Mouse (Mus musculus) liver, embryonic 11.5 days (tissue): ENCODE measurements around the gene Hist1h3g. TPM values are rescaled to one million over a fixed set of nuclear protein-coding genes. Genes with fewer than 3 reads are reported as not detected.
A peak's percentile ranks its signal among the peaks of the same experiment; 100 is the strongest.
"Not testable (repeated sequence)": the region's sequence is repeated elsewhere in the genome, so short reads cannot be mapped to it uniquely, and the experiment has no call there.

Source experiments
- ATAC-seq: fragments of 200-750 bp; cut with Nextera tagmentation; replicated peaks from 2 replicates; pipeline ENCODE4 v1.8.0; 2017; ENCODE audit warnings: moderate number of reproducible peaks, mild to moderate bottlenecking, moderate TSS enrichment, moderate library complexity; ENCODE audit not compliant: low FRiP score
- DNase-seq: peaks from one replicate; pipeline ENCODE4 v3.0.0-alpha.2; 2017; ENCODE audit warnings: low spot score
- H3K27ac ChIP-seq: fragments of 300-500 bp; sonication (generic); 2 replicates; pipeline ENCODE4 v1.5.1; 2014; ENCODE audit warnings: mild to moderate bottlenecking, low read depth, low read length, control low read depth
- H3K27me3 ChIP-seq: fragments of 300-500 bp; sonication (generic); replicated peaks from 2 replicates; pipeline ENCODE4 v1.6.1; 2014; ENCODE audit warnings: low read length, mixed read lengths; ENCODE audit not compliant: control insufficient read depth, insufficient read depth
- H3K36me3 ChIP-seq: fragments of 300-500 bp; sonication (generic); 2 replicates; pipeline ENCODE4 v1.6.1; 2014; ENCODE audit warnings: mild to moderate bottlenecking, low read length, moderate library complexity, mixed read lengths; ENCODE audit not compliant: control insufficient read depth, insufficient read depth
- H3K4me1 ChIP-seq: fragments of 300-500 bp; sonication (generic); replicated peaks from 2 replicates; pipeline ENCODE4 v1.6.1; 2014; ENCODE audit warnings: low read length, mixed read lengths; ENCODE audit not compliant: control insufficient read depth, insufficient read depth
- H3K4me2 ChIP-seq: fragments of 300-500 bp; sonication (generic); 2 replicates; pipeline ENCODE4 v1.6.1; 2014; ENCODE audit warnings: mild to moderate bottlenecking, control low read depth, moderate library complexity
- H3K4me3 ChIP-seq: fragments of 300-500 bp; sonication (generic); 2 replicates; pipeline ENCODE4 v1.5.1; 2014; ENCODE audit warnings: low read depth, low read length, control low read depth
- H3K9ac ChIP-seq: fragments of 300-500 bp; sonication (generic); 2 replicates; pipeline ENCODE4 v1.6.1; 2014; ENCODE audit warnings: low read depth, low read length, control low read depth
- H3K9me3 ChIP-seq: fragments of 300-500 bp; sonication (generic); 2 replicates; pipeline ENCODE4 v1.6.1; 2016; ENCODE audit warnings: low read length, inconsistent platforms, mixed read lengths; ENCODE audit not compliant: control insufficient read depth
- WGBS: fragments of 180-500 bp; shearing (Covaris S2); extraction: QIAGEN DNeasy Blood & Tissue Kit; methylation state at CpG from one replicate; pipeline ENCODE4 v1.1.7; 2014; 5-methylcytosine and 5-hydroxymethylcytosine counted together
- polyA plus RNA-seq: library from polyadenylated mRNA; unstranded; fragments of >200 nt; fragmentation: Nextera tagmentation; extraction: Ambion mirVana; gene quantifications from 2 replicates; pipeline ENCODE4 v1.2.1, GENCODE M21; 2014

Hist1h3g gene
- polyA plus RNA-seq, 1 experiment from 2014 or later, result 5.2 TPM

- under 1% methylated on average over 9 of the region's 40 CpGs for WGBS
Observed at GRCm38 (mm10) chr13:23575864-23576313, 40.7 kb downstream of the Hist1h3g start.

GRCm38 (mm10) chr13:23576351-23576881 is 41.2 kb downstream of the Hist1h3g start:
- H3K4me3 ChIP-seq, result peak overlapping the region; percentile 53
- ATAC-seq, result no peak
- H3K4me2 ChIP-seq, result peak overlapping the region; percentile 92
- H3K9ac ChIP-seq, result peak overlapping the region; percentile 89
- H3K27ac ChIP-seq, result peak overlapping the region; percentile 99
- no peaks in the 10 kb centered on the region for H3K9me3 ChIP-seq
- H3K4me1 ChIP-seq, result peaks cover 11% of the 10 kb centered on the region
- 6% methylated on average over 7 of the region's 7 CpGs for WGBS
- no peaks in the 10 kb centered on the region for H3K36me3 ChIP-seq
- DNase-seq, result peak; percentile 55
- H3K27me3 ChIP-seq, result no peaks in the 10 kb centered on the region

More at GRCm38 (mm10) chr13:23575864-23576313, 40.7 kb downstream of the Hist1h3g start:
- Histone ChIP-seq H3K9ac (peak overlapping the region; percentile 89), H3K27ac (peak overlapping the region; percentile 99), H3K4me2 (peak overlapping the region; percentile 92), H3K4me3 (peak overlapping the region; percentile 53)
- H3K27me3 ChIP-seq, ATAC-seq, H3K4me1 ChIP-seq, H3K9me3 ChIP-seq, DNase-seq, H3K36me3 ChIP-seq: not testable (repeated sequence)

- Histone ChIP-seq H3K36me3 (no peaks in the 10 kb centered on the region), H3K9ac (peak overlapping the region; percentile 89), H3K4me3 (peak overlapping the region; percentile 53), H3K27me3 (no peaks in the 10 kb centered on the region), H3K4me2 (peak overlapping the region; percentile 92), H3K4me1 (peaks cover 14% of the 10 kb centered on the region), H3K27ac (peak overlapping the region; percentile 99), H3K9me3 (no peaks in the 10 kb centered on the region)
- ATAC-seq, result no peak
- 43% methylated on average over 6 of the region's 6 CpGs for WGBS
- no peak for DNase-seq
Observed at GRCm38 (mm10) chr13:23576906-23577639, 41.9 kb downstream of the Hist1h3g start.

- Histone ChIP-seq H3K27ac (no peak overlapping the region), H3K4me1 (peaks cover 20% of the 10 kb centered on the region), H3K9ac (no peak overlapping the region)
Observed at GRCm38 (mm10) chr13:23577835-23578234, 42.6 kb downstream of the Hist1h3g start.

GRCm38 (mm10) chr13:23581408-23582218 is 46.4 kb downstream of the Hist1h3g start, which contains the start of gene Hist1h4d:
Hist1h4d (plus strand) TSS chr13:23581598.
- Histone ChIP-seq H3K27me3 (no peaks in the 10 kb centered on the region), H3K27ac (peak within 1 kb of the TSS; percentile 100), H3K4me2 (peak within 1 kb of the TSS; percentile 77), H3K4me1 (peaks cover 33% of the 10 kb centered on the region), H3K4me3 (peak within 1 kb of the TSS; percentile 50), H3K36me3 (no peaks in the 10 kb centered on the region), H3K9me3 (no peaks in the 10 kb centered on the region), H3K9ac (peak within 1 kb of the TSS; percentile 77)
- peak; percentile 97 for DNase-seq
- WGBS, result under 1% methylated on average over 43 of the region's 43 CpGs
- peak; percentile 85 for ATAC-seq

More at GRCm38 (mm10) chr13:23577835-23578234, 42.6 kb downstream of the Hist1h3g start:
- H3K9me3 ChIP-seq, result no peaks in the 10 kb centered on the region
- no peak overlapping the region for H3K4me3 ChIP-seq
- 95% methylated on average over 1 of the region's 1 CpGs for WGBS
- no peak for DNase-seq
- no peaks in the 10 kb centered on the region for H3K36me3 ChIP-seq
- no peak for ATAC-seq
- H3K4me2 ChIP-seq, result no peak overlapping the region
- no peaks in the 10 kb centered on the region for H3K27me3 ChIP-seq

GRCm38 (mm10) chr13:23582219-23583056 is 47.2 kb downstream of the Hist1h3g start:
- H3K27me3 ChIP-seq, result no peaks in the 10 kb centered on the region
- peak overlapping the region; percentile 77 for H3K4me2 ChIP-seq
- peak overlapping the region; percentile 50 for H3K4me3 ChIP-seq
- H3K27ac ChIP-seq, result peak overlapping the region; percentile 100
- H3K9ac ChIP-seq, result peak overlapping the region; percentile 77
- no peaks in the 10 kb centered on the region for H3K36me3 ChIP-seq
- peaks cover 31% of the 10 kb centered on the region for H3K4me1 ChIP-seq
- ATAC-seq, result peak; percentile 3
- WGBS, result 6% methylated on average over 6 of the region's 6 CpGs
- no peak for DNase-seq
- H3K9me3 ChIP-seq, result no peaks in the 10 kb centered on the region

GRCm38 (mm10) chr13:23583387-23584068 is 48.3 kb downstream of the Hist1h3g start:
- Histone ChIP-seq H3K4me3 (no peak overlapping the region; the same call in 1 of the 2 replicates), H3K36me3 (no peaks in the 10 kb centered on the region), H3K9me3 (no peaks in the 10 kb centered on the region), H3K4me1 (peaks cover 31% of the 10 kb centered on the region), H3K27ac (peak overlapping the region; percentile 100), H3K9ac (peak overlapping the region; percentile 49), H3K4me2 (peak overlapping the region; percentile 77), H3K27me3 (no peaks in the 10 kb centered on the region)
- ATAC-seq (no peak), DNase-seq (no peak)
